Mouse (Mus musculus) urinary bladder, postnatal 10 days (tissue): ENCODE data around the gene Osbp.
A peak's percentile ranks its signal among the peaks of the same experiment; 100 is the strongest.

Experiments
- DNase-seq: peaks from one replicate; pipeline ENCODE4 v3.0.0; 2022; ENCODE audit warnings: low spot score

Gene Osbp

DNA sequence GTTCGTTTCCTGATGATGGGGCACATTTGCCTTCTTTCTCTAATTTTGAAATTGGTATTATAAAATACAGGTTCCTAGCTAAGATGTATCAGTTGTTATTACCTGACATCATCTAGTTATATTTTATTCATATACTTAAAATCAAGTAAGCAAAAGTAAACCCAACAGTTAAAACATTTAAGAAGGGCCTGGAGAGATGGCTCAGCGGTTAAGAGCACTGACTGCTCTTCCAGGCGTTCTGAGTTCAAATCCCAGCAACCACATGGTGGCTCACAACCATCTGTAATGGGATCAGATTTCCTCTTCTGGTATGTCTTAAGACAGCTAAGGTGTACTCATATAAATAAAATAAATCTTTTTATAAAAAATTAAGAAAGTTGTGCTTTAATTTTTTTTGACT lies 22.1 kb downstream of the Osbp start:
- no peak for DNase-seq

DNA sequence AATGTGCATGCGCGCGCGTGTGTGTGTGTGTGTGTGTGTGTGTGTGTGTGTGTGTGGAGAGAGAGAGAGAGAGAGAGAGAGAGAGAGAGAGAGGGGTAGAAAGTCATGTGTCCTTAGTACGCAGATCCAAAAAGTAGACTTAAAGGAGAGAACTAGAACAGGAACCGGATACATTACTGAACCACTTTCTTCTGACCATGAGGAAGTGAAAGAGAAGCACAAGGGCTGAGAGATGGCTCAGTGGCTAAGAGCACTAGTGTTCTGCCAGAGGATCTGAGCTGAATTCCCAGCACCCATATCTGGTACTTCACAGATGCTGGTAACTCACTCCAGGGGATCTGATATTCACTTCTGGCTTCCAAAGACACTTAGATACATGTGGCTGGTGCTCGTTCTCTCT lies 23.6 kb downstream of the Osbp start:
- DNase-seq, result no peak

- no peak for DNase-seq
Observed at GRCm38 (mm10) chr19:11992034-11992433, 26.3 kb downstream of the Osbp start.

GRCm38 (mm10) chr19:11992441-11993029 lies 26.8 kb downstream of the Osbp start:
- DNase-seq, result no peak

GRCm38 (mm10) chr19:11994703-11995431 lies 29.1 kb downstream of the Osbp start:
- no peak for DNase-seq

- no peak for DNase-seq
Observed at GRCm38 (mm10) chr19:11995722-11996448, 30.1 kb downstream of the Osbp start.

DNA sequence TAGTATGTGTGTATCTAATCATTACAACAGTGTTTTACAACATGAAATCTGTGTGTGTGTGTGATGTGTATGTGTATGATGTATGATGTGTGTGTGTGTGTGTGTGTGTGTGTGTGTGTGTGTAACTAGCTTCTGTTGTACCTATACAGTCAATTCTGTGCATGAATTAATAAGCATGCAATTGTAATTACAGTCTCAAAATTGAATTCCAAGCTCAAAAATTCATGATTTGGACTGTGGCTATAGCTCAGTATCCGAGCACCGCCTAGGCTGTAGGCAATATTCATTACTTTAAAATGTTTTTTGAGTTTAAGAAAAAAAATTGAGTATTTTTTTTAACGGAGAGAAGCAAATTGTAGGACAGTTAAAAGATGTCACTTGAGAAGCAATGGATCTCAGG lies 35.9 kb downstream of the Osbp start:
- no peak for DNase-seq

- no peak for DNase-seq
Observed at GRCm38 (mm10) chr19:12002125-12002524, 36.4 kb downstream of the Osbp start.

- DNase-seq, result no peak
Observed at GRCm38 (mm10) chr19:12002791-12003190, 37.0 kb downstream of the Osbp start.

DNA sequence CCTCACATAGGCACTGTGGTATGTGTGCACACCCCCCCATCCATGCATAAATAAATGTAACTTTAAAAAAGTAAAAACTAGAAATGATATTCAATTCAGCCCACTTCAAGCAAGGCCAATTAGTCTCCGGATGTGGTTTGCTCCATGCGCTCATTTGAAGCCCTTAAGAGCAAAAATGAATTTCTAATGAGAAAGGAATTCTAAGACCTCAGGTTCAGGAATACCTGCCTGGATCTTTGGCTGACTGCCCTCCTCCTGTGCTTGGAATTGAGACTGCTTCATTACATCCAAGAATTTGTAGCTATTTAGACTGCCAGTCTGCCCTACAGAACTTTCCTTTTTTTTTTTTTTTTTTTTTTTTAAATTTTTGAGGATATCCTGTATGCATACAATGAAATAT lies 37.8 kb downstream of the Osbp start:
- no peak for DNase-seq

DNA sequence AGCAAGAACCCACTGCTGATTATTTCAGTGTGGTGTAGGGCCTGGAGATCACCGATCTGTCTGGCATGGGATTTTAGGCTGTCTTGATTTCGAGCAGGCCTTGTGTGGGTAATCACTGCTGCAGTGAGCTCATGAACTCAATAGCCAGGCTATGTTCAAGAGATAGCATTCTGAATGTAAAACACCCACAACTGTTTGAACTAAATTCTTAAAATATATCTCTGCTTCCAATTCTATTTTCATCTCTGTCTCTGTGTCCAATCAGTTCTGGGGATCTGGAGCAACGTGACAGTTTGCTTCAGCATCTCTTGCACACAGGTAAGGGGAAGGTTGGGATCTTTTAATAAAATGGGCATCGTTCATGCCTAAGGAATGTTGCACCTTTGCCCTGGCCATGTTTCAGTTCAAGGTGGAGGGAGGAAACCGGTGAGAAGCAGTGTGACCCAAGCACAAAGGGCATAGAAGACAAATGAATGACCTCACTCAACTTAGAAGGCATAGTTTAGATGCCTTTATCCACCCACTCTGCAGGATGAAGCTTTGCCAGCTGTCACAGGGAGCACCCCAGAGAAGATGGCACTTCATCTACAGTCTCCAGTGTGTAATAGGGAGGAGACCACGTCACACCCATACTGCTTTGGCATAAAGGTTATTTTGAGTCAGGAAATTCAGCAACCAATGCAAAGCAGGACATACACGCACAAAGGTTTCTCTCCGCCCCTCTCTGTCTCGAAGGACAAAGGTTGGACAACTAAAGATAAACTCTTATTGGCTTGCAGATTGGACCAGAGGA lies 38.7 kb downstream of the Osbp start:
- no peak for DNase-seq

- peak; percentile 49 for DNase-seq
Observed at GRCm38 (mm10) chr19:12005376-12006360, 39.9 kb downstream of the Osbp start.

- no peak for DNase-seq
Observed at GRCm38 (mm10) chr19:12006361-12006947, 40.7 kb downstream of the Osbp start.

DNA sequence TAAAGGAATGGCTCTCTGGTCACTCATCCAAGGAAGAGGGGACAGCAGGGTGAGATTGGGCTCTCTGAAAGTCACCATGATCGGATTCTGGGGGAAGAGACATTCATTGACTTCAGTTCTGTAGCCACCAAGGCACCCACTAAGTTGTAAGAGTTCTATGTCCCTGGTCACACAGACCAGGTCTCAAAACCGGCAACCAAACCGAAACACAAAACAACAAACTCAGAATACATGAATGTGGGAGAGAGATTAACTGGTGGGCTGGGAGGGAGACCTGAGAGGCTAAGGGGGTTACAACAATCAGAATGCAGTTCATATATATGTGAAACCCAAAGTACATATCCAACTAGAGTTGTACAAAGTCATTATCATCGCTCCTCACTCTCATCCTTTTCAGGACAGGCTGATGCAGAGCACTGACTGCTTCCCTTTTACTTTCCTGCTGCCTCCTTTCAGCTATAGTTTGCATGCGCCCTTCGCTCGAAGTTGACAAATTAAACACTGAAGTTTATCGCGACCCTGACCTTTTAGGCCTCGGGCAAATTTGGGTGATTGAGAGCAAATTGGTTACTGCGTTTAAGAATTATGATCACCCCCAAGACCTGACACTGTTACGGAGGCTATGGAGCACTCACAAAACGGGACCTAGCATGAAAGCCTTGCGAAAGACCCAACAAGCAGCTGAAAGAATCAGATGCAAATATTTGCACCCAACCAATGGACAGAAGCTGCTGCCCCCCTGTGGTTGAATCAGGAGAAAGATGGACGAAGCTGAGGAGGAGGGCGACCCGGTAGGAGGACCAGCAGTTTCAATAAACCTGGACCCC lies 41.6 kb downstream of the Osbp start:
- DNase-seq, result no peak

DNA sequence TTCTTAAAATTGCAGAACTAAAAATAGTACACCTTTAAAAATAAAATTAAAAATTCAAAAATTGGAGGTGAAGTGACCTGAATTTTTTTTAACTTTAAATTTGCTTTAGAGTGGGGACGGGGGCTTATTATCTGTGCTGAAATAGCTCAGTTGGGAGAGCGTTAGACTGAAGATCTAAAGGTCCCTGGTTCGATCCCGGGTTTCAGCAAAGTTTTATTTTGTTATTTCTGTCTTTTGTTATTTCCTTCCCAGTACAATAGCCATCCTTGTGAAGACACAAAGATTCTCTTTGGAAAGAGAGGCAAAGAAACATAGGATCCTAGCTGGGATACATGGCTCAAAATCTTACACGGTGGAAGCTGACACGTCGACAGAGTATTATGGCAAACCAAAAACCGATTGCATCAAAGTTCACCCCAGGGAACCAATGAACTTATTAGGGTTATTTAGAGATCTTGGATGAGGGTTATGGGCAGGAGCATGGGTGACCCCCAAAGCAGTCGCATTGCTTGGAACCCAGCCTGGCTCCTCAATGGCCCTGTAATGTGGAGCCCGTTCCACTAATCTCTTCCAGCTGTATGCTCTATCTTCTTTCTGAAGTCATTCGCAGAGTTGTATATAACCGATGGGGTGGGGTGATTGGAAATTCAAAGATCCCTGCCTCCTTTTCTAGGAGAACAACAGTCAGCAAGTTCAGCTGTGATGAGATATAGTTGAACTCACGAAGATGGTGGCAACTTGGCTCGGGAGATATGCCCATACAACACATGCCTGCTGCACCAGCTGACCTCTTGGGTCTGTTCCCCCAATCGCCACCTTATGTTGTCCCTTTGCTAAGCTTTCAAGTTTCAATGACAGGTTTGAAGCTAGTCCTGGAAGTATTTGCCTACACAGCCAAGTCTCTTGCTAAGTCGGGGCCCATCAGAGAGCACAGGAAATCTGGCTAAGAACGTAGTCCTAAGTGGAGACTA lies 43.0 kb downstream of the Osbp start:
- no peak for DNase-seq

- DNase-seq, result no peak
Observed at GRCm38 (mm10) chr19:12009501-12010280, 44.0 kb downstream of the Osbp start.

GRCm38 (mm10) chr19:12010281-12010771 lies 44.6 kb downstream of the Osbp start:
- DNase-seq, result no peak
